Mouse (Mus musculus): ENCODE results near the gene Lekr1.

DNA sequence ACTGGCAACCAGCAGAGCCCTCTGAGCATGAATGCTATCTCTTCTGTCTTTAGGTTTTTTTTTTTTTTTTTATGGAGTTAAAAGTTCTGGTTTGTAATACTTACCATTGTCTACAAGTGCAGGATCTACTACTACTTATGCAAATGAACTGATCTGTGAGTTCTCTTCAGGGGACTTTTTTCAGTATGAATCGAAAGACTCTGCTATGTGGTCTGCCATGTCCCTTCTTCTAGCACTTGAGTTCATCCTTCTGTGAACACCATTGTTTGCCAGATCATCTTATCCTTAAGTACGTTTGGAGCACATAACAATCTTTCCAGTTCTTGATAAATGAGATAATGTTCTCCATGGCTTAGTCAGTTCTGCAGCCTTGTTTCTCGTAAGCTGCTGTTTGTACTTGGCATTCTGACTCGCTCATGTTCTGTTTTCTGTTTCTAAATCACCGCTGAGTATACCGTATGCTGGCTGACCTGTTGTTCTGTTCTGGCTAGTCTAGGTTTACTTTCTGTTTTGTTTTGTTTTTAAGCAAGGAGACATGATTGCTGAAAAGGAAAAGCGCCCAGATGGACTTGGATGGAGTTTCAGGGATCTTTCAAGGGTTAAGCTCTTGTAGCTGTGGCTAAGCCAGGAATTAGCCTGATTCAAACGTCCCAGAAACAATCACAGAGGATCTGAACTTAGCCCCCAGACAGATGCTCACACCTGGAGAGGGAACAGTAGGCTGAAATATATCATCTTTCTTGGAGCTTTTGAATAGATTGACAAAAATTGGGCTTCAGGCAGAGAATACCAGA is 40.3 kb upstream of the Lekr1 start:
- no peak for TF ChIP-seq CTCF (IDR thresholded peaks at IDR 0.05; ENCODE audit: control insufficient read depth, insufficient read depth, low read length)
- TF ChIP-seq POLR2A (IDR thresholded peaks at IDR 0.05; ENCODE audit: borderline replicate concordance, control insufficient read depth, low read depth, low read length), result no peak

All from bone marrow, adult 2 months (tissue).